Mouse (Mus musculus): ENCODE measurements around the gene Cacng2. TPM values are rescaled to one million over a fixed set of nuclear protein-coding genes. Genes with fewer than 3 reads are reported as not detected.

Gene Cacng2
- polyA plus RNA-seq, 1 experiment from 2014 or later: not detected

DNA sequence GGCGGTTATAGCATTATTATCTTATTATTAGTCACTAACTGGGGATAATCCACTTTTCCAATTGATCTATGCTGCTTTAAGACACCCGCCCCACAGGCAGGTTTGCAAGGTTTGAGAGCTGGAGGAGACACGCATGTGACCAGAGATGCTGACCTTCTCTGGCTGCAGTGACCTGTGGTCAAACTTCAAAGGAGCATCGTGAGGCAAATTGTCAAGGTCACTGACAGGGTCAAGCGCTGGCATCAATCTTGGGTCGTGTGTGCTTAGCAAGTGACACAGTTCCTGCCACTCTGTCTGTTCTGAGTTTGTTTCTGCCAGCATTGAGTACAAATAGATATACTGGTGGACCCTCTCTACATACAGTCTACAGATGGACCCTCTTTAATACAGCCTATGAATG lies 14.8 kb upstream of the Cacng2 start:
- Histone ChIP-seq H3K4me3 (no peak overlapping the region), H3K4me2 (no peak overlapping the region), H3K27ac (no peak overlapping the region), H3K9ac (no peak overlapping the region), H3K36me3 (no peaks in the 10 kb centered on the region), H3K9me3 (replicated peaks) (no peaks in the 10 kb centered on the region), H3K4me1 (no peaks in the 10 kb centered on the region), H3K27me3 (replicated peaks) (0 out of 2 replicates have a peak, but pooled peaks cover 3% of the 10 kb centered on the region)
- ATAC-seq: no peak
- WGBS (ENCODE audit: insufficient replicate concordance): 44% methylated on average over 6 of the region's 6 CpGs

GRCm38 (mm10) chr15:78133389-78133788 lies 13.6 kb upstream of the Cacng2 start:
- no peaks in the 10 kb centered on the region for H3K9me3 ChIP-seq (replicated peaks)
- ATAC-seq: no peak
- no peak overlapping the region for H3K9ac ChIP-seq
- WGBS (ENCODE audit: insufficient replicate concordance): 32% methylated on average over 2 of the region's 2 CpGs
- H3K4me1 ChIP-seq: no peaks in the 10 kb centered on the region
- no peaks in the 10 kb centered on the region for H3K36me3 ChIP-seq
- H3K27me3 ChIP-seq (replicated peaks): 0 out of 2 replicates have a peak, but pooled peaks cover 3% of the 10 kb centered on the region
- no peak overlapping the region for H3K4me2 ChIP-seq
- no peak overlapping the region for H3K27ac ChIP-seq
- H3K4me3 ChIP-seq: no peak overlapping the region

GRCm38 (mm10) chr15:78119248-78119647 lies 580 bp downstream of the Cacng2 start:
- no peaks in the 10 kb centered on the region for H3K36me3 ChIP-seq
- H3K9ac ChIP-seq: no peak overlapping the region
- peaks cover 37% of the 10 kb centered on the region for H3K27me3 ChIP-seq (replicated peaks)
- ATAC-seq: no peak
- no peak overlapping the region for H3K27ac ChIP-seq
- no peak overlapping the region; the same call in 1 of the 2 replicates for H3K4me3 ChIP-seq
- no peaks in the 10 kb centered on the region for H3K9me3 ChIP-seq (replicated peaks)
- H3K4me2 ChIP-seq: peak overlapping the region; percentile 46
- no peaks in the 10 kb centered on the region for H3K4me1 ChIP-seq
- WGBS (ENCODE audit: insufficient replicate concordance): 10% methylated on average over 34 of the region's 39 CpGs

GRCm38 (mm10) chr15:78118275-78118995 lies 1.4 kb downstream of the Cacng2 start:
- 52% methylated on average over 18 of the region's 18 CpGs for WGBS (ENCODE audit: insufficient replicate concordance)

GRCm38 (mm10) chr15:78117731-78118130 lies 2.1 kb downstream of the Cacng2 start:
- Histone ChIP-seq H3K4me2 (no peak overlapping the region), H3K27me3 (replicated peaks) (peaks cover 37% of the 10 kb centered on the region), H3K4me1 (no peaks in the 10 kb centered on the region), H3K9ac (no peak overlapping the region), H3K36me3 (no peaks in the 10 kb centered on the region), H3K4me3 (no peak overlapping the region), H3K27ac (no peak overlapping the region), H3K9me3 (replicated peaks) (no peaks in the 10 kb centered on the region)
- 77% methylated on average over 16 of the region's 16 CpGs for whole genome bisulfite sequencing (ENCODE audit: insufficient replicate concordance)
- ATAC-seq: no peak

More at GRCm38 (mm10) chr15:78118275-78118995, 1.4 kb downstream of the Cacng2 start:
- H3K9me3 ChIP-seq (replicated peaks): no peaks in the 10 kb centered on the region
- ATAC-seq: no peak
- H3K27me3 ChIP-seq (replicated peaks): peaks cover 37% of the 10 kb centered on the region
- no peak overlapping the region for H3K4me2 ChIP-seq
- no peaks in the 10 kb centered on the region for H3K36me3 ChIP-seq
- no peak overlapping the region for H3K27ac ChIP-seq
- H3K4me3 ChIP-seq: no peak overlapping the region
- H3K9ac ChIP-seq: no peak overlapping the region
- H3K4me1 ChIP-seq: no peaks in the 10 kb centered on the region

DNA sequence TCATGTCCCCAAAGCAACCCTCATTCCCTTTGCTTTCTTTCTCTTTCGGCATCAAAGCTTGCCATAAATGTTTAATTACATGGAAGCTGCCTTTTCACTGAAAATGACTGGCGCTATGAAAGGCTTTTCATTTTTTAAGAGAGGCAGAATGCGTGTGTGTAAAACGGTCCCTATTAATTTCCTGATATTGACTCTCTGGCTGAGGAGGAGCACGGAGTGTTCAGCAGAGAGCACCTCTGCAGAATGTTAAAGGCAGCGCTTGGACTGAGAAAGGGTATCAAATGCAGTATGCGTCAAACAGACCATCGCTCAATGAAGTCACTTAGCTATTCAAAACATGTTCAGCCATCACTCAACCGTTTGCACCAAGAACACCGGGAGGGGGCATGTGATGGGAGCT lies 2.9 kb downstream of the Cacng2 start:
- ATAC-seq: no peak

GRCm38 (mm10) chr15:78116244-78116643 lies 3.6 kb downstream of the Cacng2 start:
- H3K27me3 ChIP-seq (replicated peaks): peaks cover 37% of the 10 kb centered on the region
- no peak overlapping the region for H3K4me3 ChIP-seq
- H3K9me3 ChIP-seq (replicated peaks): no peaks in the 10 kb centered on the region
- no peak for ATAC-seq
- H3K9ac ChIP-seq: no peak overlapping the region
- WGBS (ENCODE audit: insufficient replicate concordance): 61% methylated on average over 10 of the region's 10 CpGs
- H3K4me1 ChIP-seq: no peaks in the 10 kb centered on the region
- H3K4me2 ChIP-seq: no peak overlapping the region
- H3K36me3 ChIP-seq: no peaks in the 10 kb centered on the region
- no peak overlapping the region for H3K27ac ChIP-seq

More for the DNA sequence above, 2.9 kb downstream of the Cacng2 start:
- no peak overlapping the region for H3K4me3 ChIP-seq
- H3K27me3 ChIP-seq (replicated peaks): peaks cover 37% of the 10 kb centered on the region
- 76% methylated on average over 10 of the region's 10 CpGs for WGBS (ENCODE audit: insufficient replicate concordance)
- H3K4me1 ChIP-seq: no peaks in the 10 kb centered on the region
- no peak overlapping the region for H3K4me2 ChIP-seq
- H3K27ac ChIP-seq: no peak overlapping the region
- H3K9me3 ChIP-seq (replicated peaks): no peaks in the 10 kb centered on the region
- H3K36me3 ChIP-seq: no peaks in the 10 kb centered on the region
- H3K9ac ChIP-seq: no peak overlapping the region

GRCm38 (mm10) chr15:78099516-78099915 lies 20.3 kb downstream of the Cacng2 start:
- WGBS (ENCODE audit: insufficient replicate concordance): 49% methylated on average over 5 of the region's 5 CpGs
- Histone ChIP-seq H3K27me3 (replicated peaks) (no peaks in the 10 kb centered on the region), H3K9me3 (replicated peaks) (no peaks in the 10 kb centered on the region), H3K36me3 (no peaks in the 10 kb centered on the region), H3K4me1 (no peaks in the 10 kb centered on the region), H3K4me2 (no peak overlapping the region), H3K4me3 (no peak overlapping the region), H3K27ac (no peak overlapping the region), H3K9ac (no peak overlapping the region)
- ATAC-seq: no peak

DNA sequence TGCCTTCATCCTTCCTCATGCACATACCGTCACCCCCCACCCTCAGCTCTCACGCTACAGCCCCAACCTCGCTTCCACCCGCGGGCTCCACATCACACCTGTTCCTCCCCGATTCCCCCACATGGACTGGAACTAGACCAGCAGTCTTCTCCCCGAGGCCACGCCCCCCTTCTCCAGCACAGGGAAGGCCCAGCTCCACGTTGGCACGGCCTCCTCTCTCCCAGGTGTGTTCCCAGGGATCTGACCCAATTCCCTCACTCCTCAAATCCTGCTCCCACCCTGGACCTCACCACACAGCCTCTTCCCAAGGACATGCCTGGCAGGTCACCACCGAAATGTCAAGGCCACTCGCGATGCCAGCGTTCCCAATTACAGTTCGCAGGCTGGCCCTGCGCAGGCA lies 23.8 kb downstream of the Cacng2 start:
- 76% methylated on average over 16 of the region's 16 CpGs for WGBS (ENCODE audit: insufficient replicate concordance)
- ATAC-seq: no peak
- Histone ChIP-seq H3K9ac (no peak overlapping the region), H3K36me3 (no peaks in the 10 kb centered on the region), H3K27me3 (replicated peaks) (no peaks in the 10 kb centered on the region), H3K9me3 (replicated peaks) (no peaks in the 10 kb centered on the region), H3K4me2 (no peak overlapping the region), H3K4me1 (no peaks in the 10 kb centered on the region), H3K4me3 (no peak overlapping the region), H3K27ac (no peak overlapping the region)

- Histone ChIP-seq H3K4me2 (no peak overlapping the region), H3K4me1 (no peaks in the 10 kb centered on the region), H3K9me3 (replicated peaks) (no peaks in the 10 kb centered on the region), H3K4me3 (no peak overlapping the region), H3K27me3 (replicated peaks) (no peaks in the 10 kb centered on the region), H3K36me3 (no peaks in the 10 kb centered on the region), H3K27ac (no peak overlapping the region), H3K9ac (no peak overlapping the region)
- 65% methylated on average over 5 of the region's 5 CpGs for WGBS (ENCODE audit: insufficient replicate concordance)
- no peak for ATAC-seq
Measured at GRCm38 (mm10) chr15:78093597-78093996, 26.2 kb downstream of the Cacng2 start.

- H3K4me3 ChIP-seq: no peak overlapping the region
- H3K9me3 ChIP-seq (replicated peaks): no peaks in the 10 kb centered on the region
- H3K27me3 ChIP-seq (replicated peaks): no peaks in the 10 kb centered on the region; the same call in 1 of the 2 replicates
- 60% methylated on average over 13 of the region's 13 CpGs for WGBS (ENCODE audit: insufficient replicate concordance)
- H3K36me3 ChIP-seq: no peaks in the 10 kb centered on the region
- H3K4me2 ChIP-seq: no peak overlapping the region
- no peak overlapping the region for H3K27ac ChIP-seq
- no peak overlapping the region for H3K9ac ChIP-seq
- ATAC-seq: no peak
- no peaks in the 10 kb centered on the region for H3K4me1 ChIP-seq
Measured at GRCm38 (mm10) chr15:78082841-78083572, 36.8 kb downstream of the Cacng2 start.

DNA sequence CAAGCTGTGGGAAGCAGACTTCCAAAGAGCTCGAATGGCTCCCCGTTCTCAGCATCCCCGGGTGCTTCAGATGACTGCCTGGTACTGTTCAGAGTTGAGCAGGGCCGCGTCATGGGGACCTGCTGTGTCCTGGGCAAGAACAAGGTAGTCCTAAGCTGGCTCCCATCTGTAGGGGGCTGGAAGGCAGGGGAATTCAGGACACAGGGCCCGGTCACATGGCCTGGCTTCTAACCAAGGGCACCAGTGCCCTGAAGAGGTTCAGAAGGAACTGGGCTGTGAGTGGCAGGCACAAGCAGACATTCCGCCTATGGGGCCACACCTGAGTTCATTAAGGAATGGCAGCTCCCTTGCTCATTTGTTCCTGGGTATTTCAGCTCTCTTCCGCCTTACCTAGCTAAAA lies 37.7 kb downstream of the Cacng2 start:
- Histone ChIP-seq H3K4me3 (no peak overlapping the region), H3K36me3 (no peaks in the 10 kb centered on the region), H3K9me3 (replicated peaks) (no peaks in the 10 kb centered on the region), H3K27me3 (replicated peaks) (no peaks in the 10 kb centered on the region; the same call in 1 of the 2 replicates), H3K27ac (no peak overlapping the region), H3K9ac (no peak overlapping the region), H3K4me2 (no peak overlapping the region), H3K4me1 (no peaks in the 10 kb centered on the region)
- no peak for ATAC-seq
- 56% methylated on average over 8 of the region's 8 CpGs for WGBS (ENCODE audit: insufficient replicate concordance)

Measured in liver, embryonic 12.5 days (tissue).